Mouse (Mus musculus): ENCODE data around the gene Pard3.

The Pard3 gene

GRCm38 (mm10) chr8:127193375-127193774 is 129.7 kb downstream of the Pard3 start:
- no peaks in the 10 kb centered on the region for H3K36me3 ChIP-seq (ENCODE audit: control insufficient read depth, insufficient read depth, low read length, poor library complexity, severe bottlenecking)
- H3K27me3 ChIP-seq (ENCODE audit: control insufficient read depth, insufficient read depth, low read length, poor library complexity, severe bottlenecking), result no peaks in the 10 kb centered on the region
- no peak for DNase-seq (ENCODE audit: low read depth, low spot score)

DNA sequence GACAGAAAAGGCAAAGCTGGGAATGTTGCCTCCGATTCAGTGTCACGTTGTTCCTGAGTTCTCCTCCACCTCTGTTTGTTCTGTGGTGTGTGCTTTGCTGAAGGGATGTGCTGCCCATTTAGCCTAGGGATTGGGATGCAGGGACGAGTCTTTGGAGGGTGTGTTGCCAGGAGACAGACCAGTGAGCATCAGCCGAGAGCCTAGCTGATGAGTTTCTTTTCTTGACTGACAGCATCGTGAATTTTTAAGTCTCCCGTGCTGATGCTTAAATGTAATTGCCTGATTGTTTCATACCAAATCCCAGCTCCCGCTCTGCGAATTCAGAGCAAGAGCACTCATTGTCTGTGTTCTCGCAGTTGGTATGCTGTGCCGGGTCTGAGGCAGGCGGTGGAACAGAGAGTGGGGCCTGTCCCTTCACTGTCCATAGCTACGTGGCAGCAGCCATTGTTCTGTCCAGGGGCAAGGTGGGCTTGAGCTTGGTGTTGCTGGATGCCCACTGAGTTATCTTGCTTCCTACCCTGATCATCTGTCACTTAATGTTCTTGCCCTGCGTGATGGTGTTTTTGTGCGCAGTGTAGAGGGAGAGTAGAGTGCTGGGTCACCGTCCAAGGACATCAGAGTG is 131.2 kb downstream of the Pard3 start:
- DNase-seq (ENCODE audit: low read depth, low spot score), result no peak

DNA sequence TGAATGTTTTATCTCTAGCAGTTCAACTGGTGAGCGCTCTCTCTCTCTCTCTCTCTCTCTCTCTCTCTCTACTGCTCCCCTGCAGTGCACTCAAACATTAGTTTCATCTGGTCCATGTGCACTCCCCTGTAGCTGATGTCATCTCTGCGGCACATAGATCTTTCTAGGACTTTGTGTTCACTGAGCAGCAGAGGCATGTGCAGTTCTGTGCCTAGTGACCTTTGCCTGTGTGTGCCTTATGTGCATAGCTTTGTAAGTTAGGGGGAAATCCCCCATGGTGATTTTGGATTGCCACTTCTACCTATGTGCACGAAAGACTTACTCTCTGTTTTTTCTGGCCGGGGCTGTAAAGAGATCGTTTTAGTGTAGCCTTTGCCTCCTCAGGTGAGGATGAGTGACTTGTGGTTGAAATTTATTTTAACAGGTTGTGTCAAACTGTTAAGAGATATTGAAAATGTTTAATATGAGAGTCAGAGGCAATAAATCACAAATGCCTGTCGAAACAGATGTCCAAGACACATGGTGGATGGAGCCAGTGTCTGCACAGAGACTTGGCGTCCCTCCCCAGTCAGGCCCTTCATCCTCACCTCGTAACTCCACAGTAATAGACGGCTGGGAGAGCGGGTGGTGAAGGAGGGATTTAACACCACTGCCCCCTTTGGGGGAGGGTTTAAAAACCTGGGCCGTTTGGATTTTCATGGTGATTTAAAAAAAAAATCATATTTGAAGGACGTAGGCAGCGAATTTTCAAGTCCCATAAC is 133.0 kb downstream of the Pard3 start:
- no peak for DNase-seq (ENCODE audit: low read depth, low spot score)
- H3K27me3 ChIP-seq (ENCODE audit: control insufficient read depth, insufficient read depth, low read length, poor library complexity, severe bottlenecking), result no peaks in the 10 kb centered on the region
- H3K36me3 ChIP-seq (ENCODE audit: control insufficient read depth, insufficient read depth, low read length, poor library complexity, severe bottlenecking), result no peaks in the 10 kb centered on the region

More for the DNA sequence above, 131.2 kb downstream of the Pard3 start:
- Histone ChIP-seq H3K36me3 (ENCODE audit: control insufficient read depth, insufficient read depth, low read length, poor library complexity, severe bottlenecking) (no peaks in the 10 kb centered on the region), H3K27me3 (ENCODE audit: control insufficient read depth, insufficient read depth, low read length, poor library complexity, severe bottlenecking) (no peaks in the 10 kb centered on the region)

GRCm38 (mm10) chr8:127207455-127207854 is 143.8 kb downstream of the Pard3 start:
- H3K27me3 ChIP-seq (ENCODE audit: control insufficient read depth, insufficient read depth, low read length, poor library complexity, severe bottlenecking), result no peaks in the 10 kb centered on the region
- no peaks in the 10 kb centered on the region for H3K36me3 ChIP-seq (ENCODE audit: control insufficient read depth, insufficient read depth, low read length, poor library complexity, severe bottlenecking)
- no peak for DNase-seq (ENCODE audit: low read depth, low spot score)

DNA sequence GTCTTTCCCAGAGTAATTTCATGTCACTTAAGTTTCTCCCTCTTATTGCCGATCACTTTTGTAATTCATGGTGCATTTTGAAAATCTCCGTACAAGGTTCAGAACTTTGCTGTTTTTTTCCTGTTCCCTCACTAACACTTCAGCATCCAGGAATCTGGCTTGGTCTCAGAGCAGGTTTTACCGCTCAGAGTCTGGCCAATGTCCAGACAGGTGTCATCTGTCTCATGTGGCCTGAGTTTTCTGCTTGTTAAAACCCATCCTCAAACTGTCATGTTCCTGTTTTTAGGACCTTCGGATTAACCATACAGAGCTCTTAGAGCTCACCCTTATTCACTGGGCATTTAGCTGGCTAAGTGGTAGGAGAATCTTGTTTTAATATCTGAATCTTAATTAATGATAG is 146.9 kb downstream of the Pard3 start:
- H3K27me3 ChIP-seq (ENCODE audit: control insufficient read depth, insufficient read depth, low read length, poor library complexity, severe bottlenecking), result no peaks in the 10 kb centered on the region

DNA sequence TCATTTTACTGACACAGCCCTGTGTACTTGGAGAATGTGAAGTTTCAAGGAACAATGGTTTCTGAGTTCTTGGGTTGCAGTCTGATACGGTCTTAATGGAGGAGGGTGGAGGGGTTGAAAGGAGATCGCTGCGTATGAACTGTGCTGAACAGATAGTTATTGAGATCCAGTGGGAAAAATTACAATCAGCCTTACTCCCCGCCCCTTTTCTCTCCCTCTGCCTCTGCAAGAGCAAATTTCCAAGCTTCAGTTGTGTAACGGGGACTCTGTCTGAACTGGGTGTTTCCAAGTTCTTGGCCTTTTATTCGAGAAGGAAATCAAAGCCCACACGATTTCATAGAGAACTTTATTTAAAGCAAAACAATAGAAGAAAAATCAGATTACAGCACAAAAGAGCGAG is 150.6 kb downstream of the Pard3 start:
- no peak for DNase-seq (ENCODE audit: low read depth, low spot score)
- Histone ChIP-seq H3K27me3 (ENCODE audit: control insufficient read depth, insufficient read depth, low read length, poor library complexity, severe bottlenecking) (no peaks in the 10 kb centered on the region), H3K36me3 (ENCODE audit: control insufficient read depth, insufficient read depth, low read length, poor library complexity, severe bottlenecking) (no peaks in the 10 kb centered on the region)

More for the DNA sequence above, 146.9 kb downstream of the Pard3 start:
- no peak for DNase-seq (ENCODE audit: low read depth, low spot score)
- H3K36me3 ChIP-seq (ENCODE audit: control insufficient read depth, insufficient read depth, low read length, poor library complexity, severe bottlenecking), result no peaks in the 10 kb centered on the region

DNA sequence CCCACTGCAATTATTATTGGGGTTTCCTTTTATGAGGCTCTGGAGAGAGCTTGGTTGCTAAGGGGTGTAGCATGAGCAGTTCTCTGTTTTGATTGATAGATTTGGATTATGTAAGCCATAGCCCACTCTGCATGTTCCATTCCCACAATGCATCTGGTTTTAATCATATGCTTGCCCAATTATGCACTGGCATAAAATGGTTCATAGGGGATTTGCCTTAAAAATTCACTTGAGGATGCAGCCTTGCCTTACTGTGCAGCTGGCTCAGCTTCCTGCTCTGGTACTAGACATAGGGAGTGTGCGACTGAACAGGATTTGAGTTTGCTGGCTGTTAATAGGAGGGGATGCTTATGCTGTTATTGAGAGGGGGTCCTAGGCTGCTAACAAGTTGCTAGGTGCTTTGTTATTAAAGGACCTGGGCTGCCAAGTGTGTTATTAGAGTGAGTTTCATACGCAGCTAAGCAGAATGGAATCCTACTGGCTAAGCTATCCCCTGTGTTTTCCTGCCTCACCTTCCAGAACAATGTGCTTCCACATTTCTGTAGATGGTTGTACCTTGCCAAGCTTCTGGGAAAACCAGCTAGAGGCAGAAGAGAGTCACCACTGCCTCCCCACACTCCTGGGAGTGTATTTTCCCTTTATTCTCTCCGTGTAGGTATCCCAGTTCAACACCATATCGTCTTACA is 151.2 kb downstream of the Pard3 start:
- no peaks in the 10 kb centered on the region for H3K36me3 ChIP-seq (ENCODE audit: control insufficient read depth, insufficient read depth, low read length, poor library complexity, severe bottlenecking)
- H3K27me3 ChIP-seq (ENCODE audit: control insufficient read depth, insufficient read depth, low read length, poor library complexity, severe bottlenecking), result no peaks in the 10 kb centered on the region
- no peak for DNase-seq (ENCODE audit: low read depth, low spot score)

DNA sequence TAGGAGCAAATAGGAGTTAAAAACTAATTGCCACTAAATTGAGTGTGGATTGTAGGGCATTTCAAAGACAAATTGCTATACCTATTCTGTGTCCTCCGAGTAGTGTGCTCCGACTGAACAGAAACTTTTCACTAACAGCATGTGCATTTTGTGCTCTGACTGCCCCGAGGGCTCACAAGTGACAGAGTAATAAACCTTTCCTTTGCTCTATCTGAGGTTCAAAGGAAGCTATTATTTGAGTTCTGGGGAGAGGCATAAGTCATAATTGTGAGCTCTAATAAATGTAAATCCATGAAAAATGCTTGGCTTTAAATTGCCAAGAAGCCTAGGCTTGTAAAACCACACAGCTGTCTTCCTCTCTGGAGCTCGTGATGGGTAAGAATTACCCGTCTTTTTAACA is 156.5 kb downstream of the Pard3 start:
- Histone ChIP-seq H3K36me3 (ENCODE audit: control insufficient read depth, insufficient read depth, low read length, poor library complexity, severe bottlenecking) (no peaks in the 10 kb centered on the region), H3K27me3 (ENCODE audit: control insufficient read depth, insufficient read depth, low read length, poor library complexity, severe bottlenecking) (no peaks in the 10 kb centered on the region)

DNA sequence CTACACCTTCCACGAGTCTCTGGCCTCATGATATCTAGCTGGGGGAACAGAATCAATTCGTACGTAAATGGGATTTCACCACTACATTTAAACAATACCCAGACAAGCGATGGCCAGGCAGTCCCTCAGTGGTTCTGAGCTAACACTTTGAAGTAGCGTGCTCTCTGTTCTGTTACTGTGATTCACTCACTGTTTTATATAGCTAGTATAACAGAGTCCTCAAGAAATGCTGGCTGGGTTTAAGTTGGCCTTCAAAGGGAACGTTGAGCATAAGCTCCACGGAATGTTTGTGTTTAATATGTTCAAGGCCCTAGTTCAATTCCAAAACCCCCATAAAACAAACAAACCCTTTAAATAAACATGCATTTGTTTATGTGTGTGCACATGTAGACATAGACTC is 156.9 kb downstream of the Pard3 start:
- DNase-seq (ENCODE audit: low read depth, low spot score), result no peak
- no peaks in the 10 kb centered on the region for H3K36me3 ChIP-seq (ENCODE audit: control insufficient read depth, insufficient read depth, low read length, poor library complexity, severe bottlenecking)
- H3K27me3 ChIP-seq (ENCODE audit: control insufficient read depth, insufficient read depth, low read length, poor library complexity, severe bottlenecking), result no peaks in the 10 kb centered on the region

More for the DNA sequence above, 156.5 kb downstream of the Pard3 start:
- DNase-seq (ENCODE audit: low read depth, low spot score), result no peak

DNA sequence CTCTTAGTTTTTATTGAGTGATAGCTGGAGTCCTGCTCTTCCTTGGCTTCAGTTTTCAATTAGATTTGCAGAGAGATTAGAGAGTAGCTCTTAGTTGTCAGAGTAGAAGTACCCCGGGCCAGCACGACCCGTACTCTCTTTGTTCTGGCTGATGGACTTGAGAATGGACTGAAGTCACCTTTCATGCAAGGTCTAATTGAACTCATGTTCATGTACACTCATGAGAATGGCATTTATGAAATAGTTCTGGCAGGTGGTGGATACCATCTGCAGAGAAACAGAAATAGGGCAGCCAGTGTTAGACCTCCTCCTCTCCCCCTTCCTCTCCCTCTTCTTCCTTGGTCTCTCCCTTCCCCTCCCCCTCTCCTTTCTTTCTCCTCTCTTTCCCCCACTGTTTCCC is 158.7 kb downstream of the Pard3 start:
- DNase-seq (ENCODE audit: low read depth, low spot score), result no peak
- H3K36me3 ChIP-seq (ENCODE audit: control insufficient read depth, insufficient read depth, low read length, poor library complexity, severe bottlenecking), result no peaks in the 10 kb centered on the region
- H3K27me3 ChIP-seq (ENCODE audit: control insufficient read depth, insufficient read depth, low read length, poor library complexity, severe bottlenecking), result no peaks in the 10 kb centered on the region

- DNase-seq (ENCODE audit: low read depth, low spot score), result no peak
- Histone ChIP-seq H3K36me3 (ENCODE audit: control insufficient read depth, insufficient read depth, low read length, poor library complexity, severe bottlenecking) (no peaks in the 10 kb centered on the region), H3K27me3 (ENCODE audit: control insufficient read depth, insufficient read depth, low read length, poor library complexity, severe bottlenecking) (no peaks in the 10 kb centered on the region)
Observed at GRCm38 (mm10) chr8:127226996-127227395, 163.3 kb downstream of the Pard3 start.

DNA sequence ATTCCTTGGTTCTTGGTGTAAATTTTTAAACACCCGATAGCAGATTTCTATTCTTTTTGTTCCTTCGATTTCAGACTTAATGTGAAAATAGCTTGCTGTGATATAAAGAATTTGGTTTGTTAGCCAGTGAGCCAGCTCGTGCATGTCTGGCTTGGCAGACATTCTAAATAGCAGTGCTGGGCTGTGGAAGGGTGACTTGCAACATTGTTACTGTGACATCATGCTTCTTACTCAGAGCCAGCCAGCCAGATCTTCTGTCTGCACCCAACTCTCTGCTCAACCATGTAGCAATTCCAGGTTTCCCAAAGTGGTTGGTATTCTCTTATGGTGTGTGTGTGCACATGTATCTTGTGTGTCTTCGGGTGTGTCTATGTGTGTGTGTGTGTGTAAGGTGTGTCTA is 163.7 kb downstream of the Pard3 start:
- Histone ChIP-seq H3K36me3 (ENCODE audit: control insufficient read depth, insufficient read depth, low read length, poor library complexity, severe bottlenecking) (no peaks in the 10 kb centered on the region), H3K27me3 (ENCODE audit: control insufficient read depth, insufficient read depth, low read length, poor library complexity, severe bottlenecking) (no peaks in the 10 kb centered on the region)
- DNase-seq (ENCODE audit: low read depth, low spot score), result no peak

DNA sequence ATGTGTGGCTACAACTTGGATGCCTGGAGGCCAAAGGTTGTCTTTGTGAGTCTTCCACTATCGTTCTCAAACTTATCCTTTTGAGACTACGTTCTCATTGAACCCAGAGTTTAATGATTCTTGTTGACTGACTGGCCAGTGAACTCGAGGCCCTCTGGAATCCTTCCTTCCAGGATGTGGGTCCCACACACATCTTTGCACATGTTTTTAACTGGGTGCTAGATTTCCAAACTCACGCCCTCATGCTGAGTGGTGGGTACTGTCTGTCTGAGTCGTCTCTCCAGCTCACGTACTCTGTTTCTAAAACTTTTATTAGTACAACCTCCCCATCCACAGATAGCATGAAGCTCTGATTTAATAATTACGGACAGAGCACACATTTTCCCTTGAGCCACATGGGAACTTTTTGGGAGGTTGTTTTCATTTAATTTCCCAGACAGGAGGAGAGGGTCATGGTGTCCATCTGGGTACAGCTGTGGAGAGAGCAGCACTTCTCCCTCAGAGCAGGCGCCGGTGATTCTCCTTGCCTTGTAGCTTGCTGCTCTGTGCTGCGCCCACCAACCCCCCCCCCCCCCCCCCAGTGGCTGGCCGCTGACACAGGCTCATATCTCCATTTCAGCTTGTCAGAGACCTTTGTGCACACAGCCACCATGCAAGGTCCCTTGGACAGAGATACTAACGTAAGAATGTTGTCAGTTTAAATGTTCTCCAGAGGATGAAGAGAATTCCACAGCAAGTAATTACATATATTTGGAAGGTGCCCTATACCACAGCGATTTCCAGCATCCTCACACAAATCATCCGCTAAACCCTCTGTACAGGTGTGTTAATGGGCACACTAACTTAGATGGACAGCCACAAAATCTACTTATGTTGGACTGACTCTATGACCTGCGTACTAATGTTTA is 165.9 kb downstream of the Pard3 start:
- no peak for DNase-seq (ENCODE audit: low read depth, low spot score)
- H3K36me3 ChIP-seq (ENCODE audit: control insufficient read depth, insufficient read depth, low read length, poor library complexity, severe bottlenecking), result no peaks in the 10 kb centered on the region

DNA sequence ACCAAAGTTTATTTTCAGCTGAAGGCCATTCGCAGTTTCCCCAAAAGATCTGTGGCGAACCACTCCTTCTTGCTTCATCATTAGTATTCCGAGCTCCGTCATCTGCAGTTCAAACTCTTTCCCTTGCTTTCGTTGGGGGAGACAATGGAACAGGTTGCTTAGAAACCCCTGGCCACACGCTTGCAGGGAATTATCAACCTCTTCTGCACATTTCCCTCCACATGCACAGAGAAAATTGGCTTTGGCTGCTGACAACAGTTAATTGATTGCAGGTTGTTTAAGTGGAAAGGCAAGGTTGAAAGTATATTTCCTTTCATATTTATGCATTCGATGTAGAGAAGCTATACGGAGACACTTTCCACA is 166.5 kb downstream of the Pard3 start:
- Histone ChIP-seq H3K27me3 (ENCODE audit: control insufficient read depth, insufficient read depth, low read length, poor library complexity, severe bottlenecking) (no peaks in the 10 kb centered on the region), H3K36me3 (ENCODE audit: control insufficient read depth, insufficient read depth, low read length, poor library complexity, severe bottlenecking) (no peaks in the 10 kb centered on the region)
- no peak for DNase-seq (ENCODE audit: low read depth, low spot score)

More for the DNA sequence above, 165.9 kb downstream of the Pard3 start:
- H3K27me3 ChIP-seq (ENCODE audit: control insufficient read depth, insufficient read depth, low read length, poor library complexity, severe bottlenecking), result no peaks in the 10 kb centered on the region

Data from splenic B cell, adult 2 months (primary cell).